Mouse (Mus musculus): ENCODE data around the gene Pgpep1l.

GRCm38 (mm10) chr7:68232521-68232920, 31.5 kb downstream of the Pgpep1l start:
- TF ChIP-seq CTCF (IDR thresholded peaks at IDR 0.05; ENCODE audit: control insufficient read depth, insufficient read depth, low read length) (no peak), POLR2A (IDR thresholded peaks at IDR 0.05; ENCODE audit: borderline replicate concordance, control insufficient read depth, low read depth, low read length) (no peak)

All from bone marrow, adult 2 months (tissue).